Mouse (Mus musculus) midbrain, postnatal 0 days (tissue): ENCODE data around the gene Prss45. TPM values are rescaled to one million over a fixed set of nuclear protein-coding genes. Genes with fewer than 3 reads are reported as not detected.

Experiments used
- ATAC-seq: fragments of 200-750 bp; cut with Nextera tagmentation; 2 replicates; pipeline ENCODE4 v1.8.0; 2017; ENCODE audit warnings: moderate number of reproducible peaks, mild to moderate bottlenecking, moderate TSS enrichment, moderate library complexity; ENCODE audit not compliant: low FRiP score
- DNase-seq: peaks from one replicate; pipeline ENCODE4 v3.0.0-alpha.2; 2015; ENCODE audit warnings: low spot score
- H3K27ac ChIP-seq: fragments of 300-500 bp; sonication (generic); 2 replicates; pipeline ENCODE4 v1.5.1; 2014; ENCODE audit warnings: low read depth, mild to moderate bottlenecking, low read length, mixed read lengths
- H3K27me3 ChIP-seq: fragments of 300-500 bp; sonication (generic); 2 replicates; pipeline ENCODE4 v1.6.1; 2014; ENCODE audit warnings: low read length, control low read depth, mixed read lengths; ENCODE audit not compliant: insufficient read depth
- H3K36me3 ChIP-seq: fragments of 300-500 bp; sonication (generic); 2 replicates; pipeline ENCODE4 v1.6.1; 2014; ENCODE audit warnings: low read length, control low read depth, mixed read lengths; ENCODE audit not compliant: insufficient read depth
- H3K4me1 ChIP-seq: fragments of 300-500 bp; sonication (generic); 2 replicates; pipeline ENCODE4 v1.6.1; 2014; ENCODE audit warnings: mild to moderate bottlenecking, control low read depth, antibody characterized with exemption, low read length, mixed read lengths; ENCODE audit not compliant: insufficient read depth
- H3K4me2 ChIP-seq: fragments of 300-500 bp; sonication (generic); 2 replicates; pipeline ENCODE4 v1.6.1; 2014; ENCODE audit warnings: low read depth, mild to moderate bottlenecking, low read length, mixed read lengths; ENCODE audit not compliant: poor library complexity, severe bottlenecking
- H3K4me3 ChIP-seq: fragments of 300-500 bp; sonication (generic); 2 replicates; pipeline ENCODE4 v1.5.1; 2014; ENCODE audit warnings: low read depth, mild to moderate bottlenecking, low read length, moderate library complexity
- H3K9ac ChIP-seq: fragments of 300-500 bp; sonication (generic); replicated peaks from 2 replicates; pipeline ENCODE4 v1.6.1; 2014; ENCODE audit warnings: mild to moderate bottlenecking, low read length, moderate library complexity, mixed read lengths; ENCODE audit not compliant: poor library complexity, severe bottlenecking
- H3K9me3 ChIP-seq: fragments of 300-500 bp; sonication (generic); 2 replicates; pipeline ENCODE4 v1.6.1; 2016; ENCODE audit warnings: low read length, control low read depth
- CTCF ChIP-seq: IDR thresholded peaks from 2 replicates; pipeline ENCODE4 v1.5.1; 2016; ENCODE audit warnings: antibody characterized with exemption, mild to moderate bottlenecking
- WGBS: fragments of 180-500 bp; shearing (Covaris S2); extraction: QIAGEN DNeasy Blood & Tissue Kit; methylation state at CpG from one replicate; pipeline ENCODE4 v1.1.7; 2014; 5-methylcytosine and 5-hydroxymethylcytosine counted together
- polyA plus RNA-seq: library from polyadenylated mRNA; unstranded; fragments of >200 nt; fragmentation: Nextera tagmentation; extraction: Ambion mirVana; gene quantifications from 2 replicates; pipeline ENCODE4 v1.2.1, GENCODE M21; 2015
- total RNA-seq: library from RNA; depleted of rRNA; stranded (reverse); fragments of >200 nt; gene quantifications from 2 replicates; pipeline ENCODE4 v1.2.3, GENCODE M21; 2014

The Prss45 gene
- total and polyA plus RNA-seq, 2 experiments from 2014 or later, result 0.46 to 1.2 TPM

- Histone ChIP-seq H3K27me3 (peaks cover 17% of the 10 kb centered on the region), H3K9ac (no peak overlapping the region), H3K27ac (no peak overlapping the region), H3K9me3 (no peaks in the 10 kb centered on the region), H3K36me3 (no peaks in the 10 kb centered on the region), H3K4me3 (no peak overlapping the region), H3K4me2 (no peak overlapping the region), H3K4me1 (0 out of 2 replicates have a peak, but pooled peaks cover 5% of the 10 kb centered on the region)
- TF ChIP-seq CTCF, result no peak
- WGBS, result 93% methylated on average over 5 of the region's 5 CpGs
- DNase-seq (no peak), ATAC-seq (no peak)
These were observed 24.7 kb downstream of the Prss45 start for GRCm38 (mm10) chr9:110858967-110859596.

GRCm38 (mm10) chr9:110871030-110871429 is 36.6 kb downstream of the Prss45 start:
- Histone ChIP-seq H3K9me3 (no peaks in the 10 kb centered on the region), H3K36me3 (no peaks in the 10 kb centered on the region), H3K4me2 (no peak overlapping the region), H3K9ac (no peak overlapping the region), H3K4me3 (no peak overlapping the region), H3K27me3 (no peaks in the 10 kb centered on the region), H3K27ac (no peak overlapping the region), H3K4me1 (peaks cover 11% of the 10 kb centered on the region; the same call in 1 of the 2 replicates)
- no peak for ATAC-seq
- WGBS, result 23% methylated on average over 7 of the region's 7 CpGs
- TF ChIP-seq CTCF, result peak; percentile 81
- DNase-seq, result peak; percentile 75

- no peaks in the 10 kb centered on the region for H3K9me3 ChIP-seq
- WGBS, result 4% methylated on average over 38 of the region's 40 CpGs
- H3K27ac ChIP-seq, result peak overlapping the region; percentile 57; the same call in 1 of the 2 replicates
- H3K36me3 ChIP-seq, result no peaks in the 10 kb centered on the region
- H3K4me3 ChIP-seq, result peak overlapping the region; percentile 39
- H3K4me1 ChIP-seq, result peaks cover 11% of the 10 kb centered on the region; the same call in 1 of the 2 replicates
- DNase-seq, result peak; percentile 95
- H3K27me3 ChIP-seq, result no peaks in the 10 kb centered on the region
- H3K4me2 ChIP-seq, result peak overlapping the region; percentile 69
- peak; percentile 56 for TF ChIP-seq CTCF
- ATAC-seq, result peak; percentile 66
- peak overlapping the region; percentile 66 for H3K9ac ChIP-seq
These were observed 39.6 kb downstream of the Prss45 start for GRCm38 (mm10) chr9:110873681-110874659.

GRCm38 (mm10) chr9:110874660-110875191 is 40.3 kb downstream of the Prss45 start:
- TF ChIP-seq CTCF, result no peak
- H3K9ac ChIP-seq, result no peak overlapping the region
- peak overlapping the region; percentile 69; the same call in 1 of the 2 replicates for H3K4me2 ChIP-seq
- peak overlapping the region; percentile 57; the same call in 1 of the 2 replicates for H3K27ac ChIP-seq
- H3K4me3 ChIP-seq, result no peak overlapping the region
- DNase-seq, result peak; percentile 14
- WGBS, result 21% methylated on average over 2 of the region's 3 CpGs
- no peaks in the 10 kb centered on the region for H3K27me3 ChIP-seq
- H3K4me1 ChIP-seq, result peaks cover 11% of the 10 kb centered on the region; the same call in 1 of the 2 replicates
- peak; percentile 14; the same call in 1 of the 2 replicates for ATAC-seq
- H3K9me3 ChIP-seq, result no peaks in the 10 kb centered on the region
- H3K36me3 ChIP-seq, result no peaks in the 10 kb centered on the region

- H3K27me3 ChIP-seq, result no peaks in the 10 kb centered on the region; the same call in 1 of the 2 replicates
- WGBS, result 24% methylated on average over 4 of the region's 6 CpGs
- H3K4me1 ChIP-seq, result peaks cover 11% of the 10 kb centered on the region; the same call in 1 of the 2 replicates
- no peak for ATAC-seq
- H3K4me2 ChIP-seq, result no peak overlapping the region
- H3K4me3 ChIP-seq, result no peak overlapping the region
- H3K27ac ChIP-seq, result peak overlapping the region; percentile 57; the same call in 1 of the 2 replicates
- no peaks in the 10 kb centered on the region for H3K9me3 ChIP-seq
- TF ChIP-seq CTCF, result no peak
- H3K36me3 ChIP-seq, result no peaks in the 10 kb centered on the region
- H3K9ac ChIP-seq, result no peak overlapping the region
- peak; percentile 40 for DNase-seq
These were observed 40.9 kb downstream of the Prss45 start for GRCm38 (mm10) chr9:110875288-110875695.
